Mouse (Mus musculus): ENCODE data around the gene Pygb. TPM values are rescaled to one million over a fixed set of nuclear protein-coding genes. Genes with fewer than 3 reads are reported as not detected.

Gene Pygb
- total and polyA plus RNA-seq, 2 experiments from 2014 or later, result 124 to 281 TPM

DNA sequence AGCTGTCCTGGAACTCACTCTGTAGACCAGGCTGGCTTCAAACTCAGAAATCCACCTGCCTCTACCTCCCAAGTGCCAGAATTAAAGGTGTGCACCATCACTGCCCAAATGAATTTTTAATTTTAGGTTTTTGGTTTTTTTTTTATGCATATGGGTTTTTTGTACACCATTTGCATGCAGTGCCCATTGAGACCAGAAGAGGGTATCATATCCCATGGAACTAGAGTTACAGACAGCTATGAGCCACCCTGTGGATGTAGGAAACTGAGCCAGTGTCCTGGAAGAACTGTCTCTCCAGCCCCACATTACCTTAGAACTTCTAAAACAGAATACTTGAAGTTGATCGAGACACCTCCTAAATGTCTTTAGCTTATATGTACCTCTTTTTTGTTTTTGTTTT is 16.5 kb downstream of the Pygb start:
- Histone ChIP-seq H3K4me3 (ENCODE audit: low read depth, low read length) (no peak overlapping the region), H3K36me3 (ENCODE audit: insufficient read depth, low read length) (peaks cover 33% of the 10 kb centered on the region), H3K27me3 (ENCODE audit: insufficient read depth, low read length) (no peaks in the 10 kb centered on the region), H3K4me1 (ENCODE audit: insufficient read depth, low read length) (no peaks in the 10 kb centered on the region), H3K27ac (ENCODE audit: low read depth, low read length) (no peak overlapping the region), H3K9me3 (ENCODE audit: low read length) (no peaks in the 10 kb centered on the region), H3K9ac (replicated peaks; ENCODE audit: low read length, poor library complexity, severe bottlenecking) (no peak overlapping the region), H3K4me2 (ENCODE audit: low read depth, low read length, poor library complexity, severe bottlenecking) (no peak overlapping the region)
- DNase-seq (ENCODE audit: low spot score) (peak; percentile 52), ATAC-seq (ENCODE audit: low FRiP score) (no peak)
- 96% methylated on average over 1 of the region's 1 CpGs for WGBS
- TF ChIP-seq CTCF (IDR thresholded peaks at IDR 0.05), result peak; percentile 65

- Histone ChIP-seq H3K4me3 (ENCODE audit: low read depth, low read length) (no peak overlapping the region), H3K4me1 (ENCODE audit: insufficient read depth, low read length) (no peaks in the 10 kb centered on the region), H3K27me3 (ENCODE audit: insufficient read depth, low read length) (no peaks in the 10 kb centered on the region), H3K4me2 (ENCODE audit: low read depth, low read length, poor library complexity, severe bottlenecking) (no peak overlapping the region), H3K9me3 (ENCODE audit: low read length) (no peaks in the 10 kb centered on the region), H3K36me3 (ENCODE audit: insufficient read depth, low read length) (peaks cover 72% of the 10 kb centered on the region), H3K9ac (replicated peaks; ENCODE audit: low read length, poor library complexity, severe bottlenecking) (no peak overlapping the region), H3K27ac (ENCODE audit: low read depth, low read length) (peak overlapping the region; percentile 38; the same call in 1 of the 2 replicates)
- peak; percentile 80 for DNase-seq (ENCODE audit: low spot score)
- ATAC-seq (ENCODE audit: low FRiP score), result peak; percentile 66
- no peak for TF ChIP-seq CTCF (IDR thresholded peaks at IDR 0.05)
- 58% methylated on average over 6 of the region's 6 CpGs for WGBS
Observed at GRCm38 (mm10) chr2:150808381-150808780, 21.8 kb downstream of the Pygb start.

- peak; percentile 52; the same call in 1 of the 2 replicates for ATAC-seq (ENCODE audit: low FRiP score)
Observed at GRCm38 (mm10) chr2:150808812-150809211, 22.3 kb downstream of the Pygb start.

DNA sequence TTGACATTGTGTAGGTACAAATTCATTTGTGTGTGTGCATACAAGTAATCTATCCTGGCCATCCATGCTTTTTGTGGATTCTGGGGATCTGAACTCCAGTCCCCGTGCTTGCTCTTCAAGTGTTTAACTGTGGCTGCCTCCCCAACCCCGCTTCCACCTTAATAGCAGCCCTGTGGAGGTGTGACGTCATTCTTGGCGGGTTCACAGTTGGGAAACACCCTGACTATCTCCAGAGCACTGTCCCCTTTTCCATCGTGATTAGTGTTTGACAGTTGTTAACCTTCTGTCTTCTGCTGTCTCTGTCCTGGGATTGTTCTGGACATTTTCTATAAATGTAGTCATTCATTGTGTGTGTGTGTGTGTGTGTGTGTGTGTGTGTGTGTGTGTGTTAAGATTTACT is 24.1 kb downstream of the Pygb start:
- H3K9ac ChIP-seq (replicated peaks; ENCODE audit: low read length, poor library complexity, severe bottlenecking), result no peak overlapping the region
- H3K4me3 ChIP-seq (ENCODE audit: low read depth, low read length), result no peak overlapping the region
- no peaks in the 10 kb centered on the region for H3K4me1 ChIP-seq (ENCODE audit: insufficient read depth, low read length)
- ATAC-seq (ENCODE audit: low FRiP score) (no peak), DNase-seq (ENCODE audit: low spot score) (no peak)
- H3K4me2 ChIP-seq (ENCODE audit: low read depth, low read length, poor library complexity, severe bottlenecking), result no peak overlapping the region
- H3K27ac ChIP-seq (ENCODE audit: low read depth, low read length), result no peak overlapping the region
- no peaks in the 10 kb centered on the region for H3K9me3 ChIP-seq (ENCODE audit: low read length)
- peaks cover 80% of the 10 kb centered on the region for H3K36me3 ChIP-seq (ENCODE audit: insufficient read depth, low read length)
- WGBS, result 81% methylated on average over 5 of the region's 5 CpGs
- TF ChIP-seq CTCF (IDR thresholded peaks at IDR 0.05), result no peak
- H3K27me3 ChIP-seq (ENCODE audit: insufficient read depth, low read length), result no peaks in the 10 kb centered on the region

More at GRCm38 (mm10) chr2:150808812-150809211, 22.3 kb downstream of the Pygb start:
- 82% methylated on average over 6 of the region's 6 CpGs for WGBS
- H3K9ac ChIP-seq (replicated peaks; ENCODE audit: low read length, poor library complexity, severe bottlenecking), result no peak overlapping the region
- no peaks in the 10 kb centered on the region for H3K9me3 ChIP-seq (ENCODE audit: low read length)
- TF ChIP-seq CTCF (IDR thresholded peaks at IDR 0.05), result no peak
- DNase-seq (ENCODE audit: low spot score), result peak; percentile 41
- H3K4me1 ChIP-seq (ENCODE audit: insufficient read depth, low read length), result no peaks in the 10 kb centered on the region
- H3K36me3 ChIP-seq (ENCODE audit: insufficient read depth, low read length), result peaks cover 76% of the 10 kb centered on the region
- no peak overlapping the region for H3K4me2 ChIP-seq (ENCODE audit: low read depth, low read length, poor library complexity, severe bottlenecking)
- H3K27ac ChIP-seq (ENCODE audit: low read depth, low read length), result peak overlapping the region; percentile 38; the same call in 1 of the 2 replicates
- no peak overlapping the region for H3K4me3 ChIP-seq (ENCODE audit: low read depth, low read length)
- no peaks in the 10 kb centered on the region for H3K27me3 ChIP-seq (ENCODE audit: insufficient read depth, low read length)

DNA sequence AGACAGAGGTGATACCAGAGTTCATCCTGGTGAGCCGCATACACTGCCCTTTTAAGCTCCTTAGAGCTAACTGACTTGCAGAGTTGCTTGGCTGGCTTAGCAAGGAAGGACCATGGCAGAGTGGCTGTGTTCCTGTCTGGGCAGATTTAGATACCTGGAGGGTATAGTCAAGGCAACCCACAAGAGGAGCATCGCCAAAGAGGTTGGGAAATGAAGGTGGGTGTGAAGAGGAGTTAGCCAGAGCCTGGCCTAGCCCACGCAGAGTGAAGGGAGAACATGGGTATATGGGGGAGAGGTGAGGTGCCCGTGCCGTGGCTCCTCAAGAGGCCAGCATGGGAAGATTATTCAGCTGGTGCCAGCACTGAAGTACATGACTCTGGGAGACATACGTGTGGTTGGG is 26.3 kb downstream of the Pygb start:
- H3K4me3 ChIP-seq (ENCODE audit: low read depth, low read length), result no peak overlapping the region
- TF ChIP-seq CTCF (IDR thresholded peaks at IDR 0.05), result no peak
- H3K9me3 ChIP-seq (ENCODE audit: low read length), result no peaks in the 10 kb centered on the region
- DNase-seq (ENCODE audit: low spot score) (no peak), ATAC-seq (ENCODE audit: low FRiP score) (no peak)
- H3K9ac ChIP-seq (replicated peaks; ENCODE audit: low read length, poor library complexity, severe bottlenecking), result no peak overlapping the region
- H3K4me1 ChIP-seq (ENCODE audit: insufficient read depth, low read length), result no peaks in the 10 kb centered on the region
- peaks cover 84% of the 10 kb centered on the region for H3K36me3 ChIP-seq (ENCODE audit: insufficient read depth, low read length)
- H3K4me2 ChIP-seq (ENCODE audit: low read depth, low read length, poor library complexity, severe bottlenecking), result no peak overlapping the region
- H3K27ac ChIP-seq (ENCODE audit: low read depth, low read length), result no peak overlapping the region
- 97% methylated on average over 6 of the region's 6 CpGs for WGBS
- H3K27me3 ChIP-seq (ENCODE audit: insufficient read depth, low read length), result no peaks in the 10 kb centered on the region

GRCm38 (mm10) chr2:150816676-150817402 is 30.3 kb downstream of the Pygb start:
- no peak overlapping the region for H3K9ac ChIP-seq (replicated peaks; ENCODE audit: low read length, poor library complexity, severe bottlenecking)
- peak; percentile 35 for DNase-seq (ENCODE audit: low spot score)
- 86% methylated on average over 18 of the region's 18 CpGs for WGBS
- H3K4me1 ChIP-seq (ENCODE audit: insufficient read depth, low read length), result no peaks in the 10 kb centered on the region
- no peaks in the 10 kb centered on the region for H3K27me3 ChIP-seq (ENCODE audit: insufficient read depth, low read length)
- no peak for TF ChIP-seq CTCF (IDR thresholded peaks at IDR 0.05)
- H3K36me3 ChIP-seq (ENCODE audit: insufficient read depth, low read length), result peaks cover 79% of the 10 kb centered on the region
- no peaks in the 10 kb centered on the region for H3K9me3 ChIP-seq (ENCODE audit: low read length)
- H3K4me2 ChIP-seq (ENCODE audit: low read depth, low read length, poor library complexity, severe bottlenecking), result no peak overlapping the region
- ATAC-seq (ENCODE audit: low FRiP score), result no peak
- no peak overlapping the region for H3K4me3 ChIP-seq (ENCODE audit: low read depth, low read length)
- no peak overlapping the region for H3K27ac ChIP-seq (ENCODE audit: low read depth, low read length)

All from midbrain, postnatal 0 days (tissue).